Mouse (Mus musculus): ENCODE results near the gene Tvp23a. TPM values are rescaled to one million over a fixed set of nuclear protein-coding genes. Genes with fewer than 3 reads are reported as not detected.

Tvp23a gene
- total RNA-seq, 2 experiments from 2014 or later, result 0.19 to 0.43 TPM

DNA sequence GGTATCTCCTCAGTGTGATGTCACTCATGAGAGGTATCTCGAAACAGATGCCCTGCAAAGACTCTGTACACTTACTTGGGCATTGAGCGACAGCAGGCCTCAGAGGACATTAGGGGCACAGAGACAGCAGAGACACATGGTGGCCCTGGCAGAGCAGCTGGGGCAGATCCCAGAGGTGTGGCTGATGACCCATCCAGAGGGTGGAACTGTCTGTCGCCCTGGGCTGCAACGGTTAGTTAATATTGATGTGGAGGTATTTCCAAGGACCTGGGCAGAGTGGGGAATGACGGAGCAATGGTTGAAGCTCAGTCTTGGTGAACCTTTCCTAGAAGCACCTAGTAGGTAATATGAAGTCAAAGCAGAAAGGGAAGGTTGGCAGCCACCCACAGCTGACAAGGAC is 48.4 kb downstream of the Tvp23a start:
- DNase-seq, result no peak
- intact Hi-C loops (cut with DNase I), result loop anchor here (5.0 kb wide), 2 partner anchors 124 to 311 kb away; no protein-coding TSS in a partner anchor

- intact Hi-C loops (cut with DNase I), result loop anchor here (1.0 to 5.0 kb wide), 3 partner anchors 115 to 308 kb away; no protein-coding TSS in a partner anchor
- peak in 1 of 2 experiments; percentile 38 for DNase-seq
Measured at GRCm38 (mm10) chr16:10394699-10395540, 52.2 kb downstream of the Tvp23a start, which contains the start of gene Tekt5. Gene Tekt5 (minus strand): TSS chr16:10395490.

GRCm38 (mm10) chr16:10392587-10392986 is 54.6 kb downstream of the Tvp23a start:
- intact Hi-C loops (cut with DNase I), result no loop called here
- no peak for DNase-seq

DNA sequence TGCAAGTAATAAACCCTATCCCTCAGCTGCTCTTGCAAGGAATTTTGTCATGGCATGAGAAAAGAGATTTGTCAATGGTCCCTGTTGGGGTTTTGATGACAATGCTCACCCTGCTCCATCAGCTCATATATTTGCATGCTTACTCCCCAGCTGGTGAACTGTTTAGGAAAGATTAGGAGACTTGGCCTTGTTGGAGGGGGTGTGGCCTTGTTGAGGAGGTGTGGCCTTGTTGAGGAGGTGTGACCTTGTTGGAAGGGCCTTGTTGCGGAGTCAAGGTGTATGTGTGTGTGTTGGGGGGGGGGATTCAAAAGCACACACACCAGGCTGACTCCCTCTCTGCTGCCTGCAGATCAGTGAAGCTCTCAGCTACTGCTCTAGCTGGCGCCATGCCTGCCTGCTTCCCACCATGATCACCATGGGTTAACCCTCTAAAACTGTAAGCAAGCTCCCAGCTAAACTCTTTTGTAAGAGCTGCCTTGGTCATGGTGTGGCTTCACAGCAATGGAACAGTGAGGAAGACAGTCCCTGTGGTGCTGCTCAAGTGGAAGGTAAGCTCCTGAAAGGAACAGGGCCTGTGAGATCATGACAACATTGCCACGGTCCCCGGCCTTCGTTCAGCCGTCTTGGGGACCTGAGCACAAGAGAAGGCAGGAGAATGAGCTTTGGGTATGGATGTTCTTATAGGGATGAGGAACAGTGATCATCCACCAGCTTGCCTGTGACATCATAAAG is 58.4 kb downstream of the Tvp23a start:
- intact Hi-C loops (cut with DNase I), result no loop called here
- DNase-seq, result no peak

DNA sequence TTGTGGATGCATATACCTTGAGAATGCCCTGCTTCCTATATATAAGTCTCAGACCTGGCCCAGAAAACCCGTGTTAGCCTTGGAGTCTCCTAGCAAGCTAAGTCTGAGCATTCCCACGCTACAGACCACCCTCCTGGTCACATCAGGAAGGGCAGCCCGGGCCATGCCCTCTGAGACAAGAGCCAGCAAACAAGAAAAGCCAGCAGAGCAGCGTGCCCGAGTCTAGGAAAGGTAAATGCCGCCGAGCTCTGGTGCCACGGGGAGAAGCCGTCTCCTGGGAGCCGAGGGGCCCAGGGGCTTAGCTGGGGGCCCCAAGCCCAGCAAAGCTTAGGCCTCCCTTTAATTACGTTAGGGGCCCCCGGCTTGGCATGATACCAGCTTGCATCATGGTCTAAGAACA is 61.9 kb downstream of the Tvp23a start:
- intact Hi-C loops (cut with DNase I), result no loop called here
- no peak for DNase-seq

DNA sequence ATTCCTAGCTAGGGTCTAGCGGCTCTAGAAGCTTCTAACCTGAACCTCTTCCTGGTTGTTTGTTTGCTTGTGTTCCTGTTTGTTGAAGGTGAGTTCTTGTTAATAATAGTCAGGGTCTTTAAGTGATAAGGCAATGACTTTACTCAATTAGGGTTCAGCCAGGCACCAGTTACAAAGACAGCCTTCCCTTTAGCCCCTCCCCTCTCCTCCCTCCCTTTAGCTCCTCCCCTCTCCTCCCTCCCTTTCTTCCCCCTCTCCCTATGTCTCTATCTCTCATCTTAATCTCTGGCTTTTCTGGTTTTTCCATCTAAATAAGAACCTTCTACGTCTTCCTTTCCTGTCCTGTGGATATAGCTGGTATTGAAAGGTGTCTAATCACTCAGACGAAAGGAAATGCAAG is 62.6 kb downstream of the Tvp23a start:
- no peak for DNase-seq
- intact Hi-C loops (cut with DNase I), result no loop called here

DNA sequence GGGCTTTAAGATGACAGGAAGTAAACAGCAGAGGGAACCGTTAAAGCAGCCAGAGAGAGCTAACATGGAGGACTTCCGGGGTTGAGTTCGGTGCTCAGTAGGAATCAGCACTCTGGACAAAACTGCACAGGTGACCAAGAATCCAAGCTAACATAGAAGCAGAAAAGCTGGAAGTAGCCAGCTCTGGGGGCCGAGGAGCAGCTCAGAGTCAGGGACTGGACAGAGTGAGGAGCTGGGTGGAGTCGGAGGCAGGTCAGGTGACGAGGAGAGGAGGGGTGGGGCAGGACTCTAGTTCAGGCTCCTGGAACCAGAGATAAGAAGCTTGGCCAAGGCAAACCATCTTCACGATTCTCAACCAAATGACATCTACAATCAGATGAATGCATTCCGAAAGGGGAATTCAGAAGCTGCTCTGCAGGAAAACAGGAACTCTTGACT is 63.1 kb downstream of the Tvp23a start:
- DNase-seq, result peak; percentile 20 to 21
- intact Hi-C loops (cut with DNase I), result no loop called here

GRCm38 (mm10) chr16:10379531-10379930 is 67.6 kb downstream of the Tvp23a start:
- intact Hi-C loops (cut with DNase I), result no loop called here
- no peak for DNase-seq

DNA sequence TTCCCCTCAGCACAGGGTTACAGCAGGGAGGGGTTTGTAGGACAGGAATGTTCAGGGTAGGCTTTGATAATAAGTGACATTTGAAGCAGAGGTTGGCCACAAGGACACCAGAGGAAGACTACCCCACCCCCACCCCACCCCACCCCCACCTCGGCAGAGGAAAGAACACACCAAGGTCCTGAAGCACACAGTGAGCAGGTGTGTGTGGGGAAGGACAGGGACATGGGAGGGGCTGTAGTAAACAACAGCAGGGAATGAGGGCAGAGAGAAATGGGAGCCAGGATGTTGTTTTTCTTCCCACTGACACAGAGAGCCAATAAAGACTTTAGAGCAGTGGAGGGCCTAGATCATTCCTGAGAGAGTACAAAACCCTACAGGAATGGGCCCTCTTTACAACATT is 69.9 kb downstream of the Tvp23a start:
- intact Hi-C loops (cut with DNase I), result no loop called here
- DNase-seq, result no peak

DNA sequence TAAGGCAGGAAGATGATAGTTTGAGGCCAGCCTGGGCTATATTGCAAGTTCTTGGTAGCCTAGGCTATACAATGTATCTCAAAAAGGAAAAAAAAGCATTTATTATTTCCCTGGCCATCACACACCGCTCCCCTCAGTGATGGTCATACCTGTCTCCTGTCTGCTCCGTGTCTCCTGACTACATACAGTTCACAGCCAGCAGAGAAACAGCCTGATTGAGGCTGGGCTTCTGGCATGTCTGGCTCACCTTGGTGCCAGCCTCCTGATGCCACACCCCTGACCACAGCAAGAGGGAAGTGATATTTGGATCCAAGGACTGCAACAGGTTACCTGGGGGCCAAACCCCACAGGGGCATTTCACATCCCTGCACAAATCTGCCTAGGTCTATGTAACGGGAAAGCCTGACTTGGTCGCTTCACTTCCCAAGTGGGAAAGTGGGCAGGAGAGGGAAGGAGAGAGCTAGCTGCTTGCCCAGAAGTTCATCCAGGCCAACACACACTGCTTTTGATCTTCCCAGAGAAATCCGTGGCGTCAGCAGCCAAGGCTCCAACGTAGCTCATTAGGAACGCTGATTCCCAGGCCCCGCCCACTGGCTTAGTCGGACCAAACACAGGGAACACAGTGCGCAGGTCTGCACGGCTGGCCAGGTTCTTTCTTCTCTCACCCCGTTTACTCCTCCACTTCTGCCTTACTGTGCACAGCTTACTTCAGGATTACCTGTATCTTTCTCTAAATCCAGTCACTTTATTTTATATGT is 72.7 kb downstream of the Tvp23a start:
- DNase-seq, result peak; percentile 6 to 26
- intact Hi-C loops (cut with DNase I), result no loop called here

GRCm38 (mm10) chr16:10372372-10372771 is 74.8 kb downstream of the Tvp23a start:
- intact Hi-C loops (cut with DNase I), result no loop called here
- no peak for DNase-seq

Other genes starting within 250 kb of the Tvp23a start
- 10 to 100 TPM; 42.0 to 49.2 TPM for gene Emp2, start 133.4 kb downstream of the Tvp23a start, total RNA-seq (2021)
- not detected for gene Tekt5, start 51.9 kb downstream of the Tvp23a start, total RNA-seq (2021)
- 1 to 10 TPM; 8.9 to 9.0 TPM for gene Nubp1, start 35.4 kb downstream of the Tvp23a start, total RNA-seq (2021)
- gene Ciita, start 32.7 kb upstream of the Tvp23a start, total RNA-seq (2021), result 1 to 10 TPM in 1 of 2 experiments, under 1 TPM in 1; 0.72 to 1.2 TPM
- 10 to 100 TPM; 37.1 to 37.6 TPM for gene Dexi, start 95.7 kb upstream of the Tvp23a start, total RNA-seq (2021)
- 10 to 100 TPM; 52.8 TPM for gene Clec16a, start 98.0 kb upstream of the Tvp23a start, total RNA-seq (2021)